Mouse (Mus musculus) liver, embryonic 12.5 days (tissue): ENCODE data around the gene Tubb5. TPM values are rescaled to one million over a fixed set of nuclear protein-coding genes. Genes with fewer than 3 reads are reported as not detected.
A peak's percentile ranks its signal among the peaks of the same experiment; 100 is the strongest.
"Not testable (repeated sequence)": the region's sequence is repeated elsewhere in the genome, so short reads cannot be mapped to it uniquely, and the experiment has no call there.

Experiments
- ATAC-seq: fragments of 200-750 bp; cut with Nextera tagmentation; 2 replicates; pipeline ENCODE4 v1.8.0; 2017; ENCODE audit warnings: moderate number of reproducible peaks, mild to moderate bottlenecking, moderate library complexity
- H3K27ac ChIP-seq: fragments of 300-500 bp; sonication (generic); 2 replicates; pipeline ENCODE4 v1.5.1; 2016; ENCODE audit warnings: mild to moderate bottlenecking
- H3K27me3 ChIP-seq: fragments of 300-500 bp; sonication (generic); replicated peaks from 2 replicates; pipeline ENCODE4 v1.6.1; 2016; ENCODE audit warnings: mild to moderate bottlenecking, moderate library complexity
- H3K36me3 ChIP-seq: fragments of 300-500 bp; sonication (generic); 2 replicates; pipeline ENCODE4 v1.6.1; 2016; ENCODE audit warnings: mild to moderate bottlenecking, moderate library complexity
- H3K4me1 ChIP-seq: fragments of 300-500 bp; sonication (generic); 2 replicates; pipeline ENCODE4 v1.6.1; 2016
- H3K4me2 ChIP-seq: fragments of 300-500 bp; sonication (generic); 2 replicates; pipeline ENCODE4 v1.6.1; 2016; ENCODE audit warnings: mild to moderate bottlenecking, moderate library complexity
- H3K4me3 ChIP-seq: fragments of 300-500 bp; sonication (generic); 2 replicates; pipeline ENCODE4 v1.5.1; 2016; ENCODE audit warnings: mild to moderate bottlenecking, moderate library complexity
- H3K9ac ChIP-seq: fragments of 300-500 bp; sonication (generic); 2 replicates; pipeline ENCODE4 v1.6.1; 2016; ENCODE audit warnings: mild to moderate bottlenecking, moderate library complexity
- H3K9me3 ChIP-seq: fragments of 300-500 bp; sonication (generic); replicated peaks from 2 replicates; pipeline ENCODE4 v1.6.1; 2016; ENCODE audit warnings: mild to moderate bottlenecking, moderate library complexity
- WGBS: fragments of 180-500 bp; shearing (Covaris S2); methylation state at CpG from one replicate; pipeline ENCODE4 v1.1.7; 2016; ENCODE audit not compliant: insufficient replicate concordance; 5-methylcytosine and 5-hydroxymethylcytosine counted together
- polyA plus RNA-seq: library from polyadenylated mRNA; unstranded; fragments of >200 nt; fragmentation: Nextera tagmentation; extraction: Ambion mirVana; gene quantifications from 2 replicates; pipeline ENCODE4 v1.2.1, GENCODE M21; 2016

The Tubb5 gene
- polyA plus RNA-seq, 1 experiment from 2014 or later, result 600 TPM

GRCm38 (mm10) chr17:35850974-35851373, 12.9 kb upstream of the Tubb5 start:
- peak overlapping the region; percentile 88 for H3K27ac ChIP-seq
- peak; percentile 78 for ATAC-seq
- H3K9me3 ChIP-seq, result no peaks in the 10 kb centered on the region
- H3K4me1 ChIP-seq, result peaks cover 33% of the 10 kb centered on the region
- no peak overlapping the region for H3K4me3 ChIP-seq
- peak overlapping the region; percentile 20; the same call in 1 of the 2 replicates for H3K4me2 ChIP-seq
- H3K36me3 ChIP-seq, result peaks cover 98% of the 10 kb centered on the region
- H3K27me3 ChIP-seq, result no peaks in the 10 kb centered on the region
- 17% methylated on average over 3 of the region's 3 CpGs for WGBS
- peak overlapping the region; percentile 56 for H3K9ac ChIP-seq

- no peaks in the 10 kb centered on the region for H3K27me3 ChIP-seq
- 74% methylated on average over 1 of the region's 1 CpGs for WGBS
- ATAC-seq, result no peak
- H3K4me1 ChIP-seq, result peaks cover 35% of the 10 kb centered on the region
- H3K9me3 ChIP-seq, result no peaks in the 10 kb centered on the region
- H3K9ac ChIP-seq, result no peak overlapping the region
- H3K4me3 ChIP-seq, result no peak overlapping the region
- H3K36me3 ChIP-seq, result peaks cover 94% of the 10 kb centered on the region
- H3K4me2 ChIP-seq, result no peak overlapping the region
- H3K27ac ChIP-seq, result no peak overlapping the region
Observed at GRCm38 (mm10) chr17:35848112-35848511, 10.0 kb upstream of the Tubb5 start.

- Histone ChIP-seq H3K4me3 (no peak overlapping the region), H3K27me3 (no peaks in the 10 kb centered on the region), H3K36me3 (peaks cover 48% of the 10 kb centered on the region), H3K4me2 (no peak overlapping the region), H3K27ac (no peak overlapping the region), H3K9ac (no peak overlapping the region), H3K4me1 (peaks cover 43% of the 10 kb centered on the region), H3K9me3 (no peaks in the 10 kb centered on the region)
- 82% methylated on average over 3 of the region's 3 CpGs for WGBS
- ATAC-seq, result no peak
Observed at GRCm38 (mm10) chr17:35843514-35843913, 5.4 kb upstream of the Tubb5 start.

- peak overlapping the region; percentile 73 for H3K4me3 ChIP-seq
- no peak for ATAC-seq
- peaks cover 33% of the 10 kb centered on the region for H3K36me3 ChIP-seq
- peaks cover 40% of the 10 kb centered on the region for H3K4me1 ChIP-seq
- 8% methylated on average over 11 of the region's 11 CpGs for WGBS
- peak overlapping the region; percentile 80 for H3K9ac ChIP-seq
- H3K4me2 ChIP-seq, result peak overlapping the region; percentile 80
- H3K27me3 ChIP-seq, result no peaks in the 10 kb centered on the region
- peak overlapping the region; percentile 94 for H3K27ac ChIP-seq
- H3K9me3 ChIP-seq, result no peaks in the 10 kb centered on the region
Observed at GRCm38 (mm10) chr17:35842006-35842405, 3.9 kb upstream of the Tubb5 start.

GRCm38 (mm10) chr17:35841076-35841950, 3.2 kb upstream of the Tubb5 start, which contains the start of gene Mdc1:
Gene Mdc1 (plus strand): TSS chr17:35841515.
- peak within 1 kb of the TSS; percentile 80 for H3K4me2 ChIP-seq
- no peaks in the 10 kb centered on the region for H3K27me3 ChIP-seq
- peaks cover 45% of the 10 kb centered on the region for H3K4me1 ChIP-seq
- under 1% methylated on average over 59 of the region's 59 CpGs for WGBS
- H3K4me3 ChIP-seq, result peak within 1 kb of the TSS; percentile 73
- peak within 1 kb of the TSS; percentile 80 for H3K9ac ChIP-seq
- peaks cover 32% of the 10 kb centered on the region for H3K36me3 ChIP-seq
- peak; percentile 87 for ATAC-seq
- H3K27ac ChIP-seq, result peak within 1 kb of the TSS; percentile 96
- no peaks in the 10 kb centered on the region for H3K9me3 ChIP-seq

GRCm38 (mm10) chr17:35840561-35840960, 2.5 kb upstream of the Tubb5 start:
- 38% methylated on average over 14 of the region's 14 CpGs for WGBS

GRCm38 (mm10) chr17:35839002-35839401, 896 bp upstream of the Tubb5 start:
- not testable (repeated sequence) for ATAC-seq, H3K27me3 ChIP-seq, H3K9me3 ChIP-seq
- Histone ChIP-seq H3K27ac (peak overlapping the region; percentile 96), H3K4me2 (peak overlapping the region; percentile 83), H3K36me3 (peaks cover 33% of the 10 kb centered on the region), H3K4me3 (peak overlapping the region; percentile 74), H3K9ac (peak overlapping the region; percentile 76), H3K4me1 (peaks cover 68% of the 10 kb centered on the region)
- 67% methylated on average over 3 of the region's 3 CpGs for WGBS

More at GRCm38 (mm10) chr17:35840561-35840960, 2.5 kb upstream of the Tubb5 start:
- Histone ChIP-seq H3K27ac (peak overlapping the region; percentile 96), H3K36me3 (peaks cover 32% of the 10 kb centered on the region), H3K27me3 (no peaks in the 10 kb centered on the region), H3K4me2 (peak overlapping the region; percentile 80), H3K4me3 (peak overlapping the region; percentile 73), H3K4me1 (peaks cover 52% of the 10 kb centered on the region), H3K9me3 (no peaks in the 10 kb centered on the region), H3K9ac (peak overlapping the region; percentile 58)
- no peak for ATAC-seq

- H3K4me1 ChIP-seq, result peaks cover 72% of the 10 kb centered on the region
Observed at GRCm38 (mm10) chr17:35838570-35838969, 464 bp upstream of the Tubb5 start.

GRCm38 (mm10) chr17:35837487-35837886, 619 bp downstream of the Tubb5 start:
- H3K4me1 ChIP-seq, result peaks cover 74% of the 10 kb centered on the region
- H3K9me3 ChIP-seq, result no peaks in the 10 kb centered on the region
- H3K36me3 ChIP-seq, result peaks cover 44% of the 10 kb centered on the region
- peak overlapping the region; percentile 94 for H3K9ac ChIP-seq
- peak overlapping the region; percentile 83 for H3K4me2 ChIP-seq
- peak overlapping the region; percentile 74 for H3K4me3 ChIP-seq
- no peak for ATAC-seq
- H3K27ac ChIP-seq, result peak overlapping the region; percentile 96
- no peaks in the 10 kb centered on the region for H3K27me3 ChIP-seq
- WGBS, result under 1% methylated on average over 18 of the region's 18 CpGs

More at GRCm38 (mm10) chr17:35838570-35838969, 464 bp upstream of the Tubb5 start:
- Histone ChIP-seq H3K36me3 (peaks cover 34% of the 10 kb centered on the region), H3K4me3 (peak overlapping the region; percentile 74), H3K9ac (peak overlapping the region; percentile 76), H3K4me2 (peak overlapping the region; percentile 83), H3K27ac (peak overlapping the region; percentile 96), H3K27me3 (no peaks in the 10 kb centered on the region), H3K9me3 (no peaks in the 10 kb centered on the region)
- no peak for ATAC-seq
- WGBS, result 1% methylated on average over 5 of the region's 5 CpGs

- peak overlapping the region; percentile 96 for H3K27ac ChIP-seq
- peaks cover 71% of the 10 kb centered on the region for H3K4me1 ChIP-seq
- H3K27me3 ChIP-seq, result no peaks in the 10 kb centered on the region
- 0% methylated on average over 25 of the region's 25 CpGs for WGBS
- H3K9ac ChIP-seq, result peak overlapping the region; percentile 94
- H3K36me3 ChIP-seq, result peaks cover 49% of the 10 kb centered on the region
- peak; percentile 25 for ATAC-seq
- H3K9me3 ChIP-seq, result no peaks in the 10 kb centered on the region
- peak overlapping the region; percentile 83 for H3K4me2 ChIP-seq
- peak overlapping the region; percentile 74 for H3K4me3 ChIP-seq
Observed at GRCm38 (mm10) chr17:35836991-35837422, 1.1 kb downstream of the Tubb5 start.

GRCm38 (mm10) chr17:35836178-35836965, 1.7 kb downstream of the Tubb5 start:
- H3K27me3 ChIP-seq, result no peaks in the 10 kb centered on the region
- H3K4me1 ChIP-seq, result peaks cover 67% of the 10 kb centered on the region
- peak overlapping the region; percentile 94 for H3K9ac ChIP-seq
- 8% methylated on average over 24 of the region's 24 CpGs for WGBS
- ATAC-seq, result no peak
- peak overlapping the region; percentile 96 for H3K27ac ChIP-seq
- peak overlapping the region; percentile 83 for H3K4me2 ChIP-seq
- H3K9me3 ChIP-seq, result no peaks in the 10 kb centered on the region
- H3K36me3 ChIP-seq, result peaks cover 54% of the 10 kb centered on the region
- H3K4me3 ChIP-seq, result peak overlapping the region; percentile 74
